Mouse (Mus musculus): ENCODE data around the gene Ghrh. TPM values are rescaled to one million over a fixed set of nuclear protein-coding genes. Genes with fewer than 3 reads are reported as not detected.

The Ghrh gene
- total and polyA plus RNA-seq, 3 experiments, result not detected

DNA sequence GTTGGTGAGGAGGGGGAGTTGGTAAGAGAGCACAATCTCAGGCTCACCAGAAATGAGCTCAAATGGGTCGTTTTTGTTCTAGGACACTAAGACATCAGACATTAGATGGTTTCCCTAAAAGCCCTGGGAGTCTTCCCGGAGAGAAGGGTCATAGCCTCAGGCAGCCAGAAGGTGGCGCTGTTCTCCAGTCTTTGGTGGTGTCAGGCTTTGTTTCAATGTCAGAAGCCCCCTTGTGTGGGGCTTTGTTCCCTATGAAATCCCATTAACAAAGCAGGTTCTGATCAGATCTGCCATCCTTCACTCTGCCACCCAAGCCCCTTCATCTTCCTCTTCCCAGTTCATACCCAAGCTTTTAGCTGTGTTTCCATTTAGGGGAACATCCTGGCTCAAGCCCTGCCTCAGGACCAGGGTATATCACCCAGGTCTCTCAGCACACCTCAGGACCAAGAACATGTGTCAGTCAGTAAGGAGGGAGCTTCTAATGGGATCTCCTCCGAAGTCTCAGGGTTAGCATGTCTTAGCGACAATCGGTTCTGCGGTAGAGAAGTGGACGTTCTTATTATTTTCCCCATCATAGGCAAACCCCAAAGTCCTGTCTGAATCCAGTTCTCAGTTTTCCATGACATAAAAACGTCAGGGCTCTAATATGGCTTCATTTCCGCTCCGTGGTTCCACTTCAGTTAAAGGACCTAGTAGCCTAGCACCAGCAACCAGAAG is 5.6 kb downstream of the Ghrh start (continued):
- no peak for TF ChIP-seq MEF2A (IDR thresholded peaks at IDR 0.05; ENCODE audit: extremely low read depth, insufficient replicate concordance, low read depth, low read length, poor library complexity, severe bottlenecking)

DNA sequence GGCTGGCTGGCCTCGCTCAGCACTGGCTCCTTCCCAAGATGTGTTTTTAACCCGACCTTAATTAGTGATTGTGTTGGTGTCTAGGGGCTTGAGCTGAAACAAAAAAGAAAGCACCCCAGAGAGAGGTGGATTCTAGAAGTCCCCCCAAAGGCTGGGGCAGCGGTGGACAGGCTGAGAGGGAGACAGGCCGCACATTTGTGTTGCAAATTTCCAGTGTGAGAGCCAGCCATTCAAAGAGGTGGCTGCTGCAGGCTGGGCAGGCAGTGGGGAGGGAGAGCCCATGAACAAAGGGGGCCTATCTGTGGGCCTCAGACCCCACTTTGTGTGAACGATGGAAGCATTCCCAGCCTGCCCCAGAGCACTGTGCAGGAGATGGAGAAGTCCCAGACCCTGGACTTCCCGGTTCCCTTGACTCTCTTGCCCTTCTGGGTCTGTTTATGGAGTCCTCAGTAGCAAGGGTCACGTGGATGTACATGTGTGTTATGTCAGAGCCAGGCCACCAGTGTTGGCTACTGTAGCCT is 7.0 kb downstream of the Ghrh start:
- no peak overlapping the region for H3K4me3 ChIP-seq (ENCODE audit: control insufficient read depth in 1 of 2, insufficient read depth in 1 of 2, low read depth in 2 of 2, low read length in 2 of 2)
- no peaks in the 10 kb centered on the region for H3K36me3 ChIP-seq (ENCODE audit: control insufficient read depth in 1 of 2, insufficient read depth in 2 of 2, low read length in 2 of 2)
- DNase-seq (ENCODE audit: low read depth, low spot score), result no peak
- H3K4me1 ChIP-seq (ENCODE audit: control insufficient read depth in 1 of 2, insufficient read depth in 2 of 2, low read length in 2 of 2), result no peaks in the 10 kb centered on the region
- no peak overlapping the region for H3K9ac ChIP-seq (ENCODE audit: control insufficient read depth, low read depth, low read length, poor library complexity, severe bottlenecking)
- no peaks in the 10 kb centered on the region for H3K79me2 ChIP-seq (ENCODE audit: control insufficient read depth, insufficient read depth, low read length, poor library complexity)
- H3K27ac ChIP-seq (ENCODE audit: control insufficient read depth, low read depth, low read length), result no peak overlapping the region
- TF ChIP-seq NRF1 (IDR thresholded peaks at IDR 0.05; ENCODE audit: insufficient read depth, low read depth, low read length, poor library complexity, severe bottlenecking) (no peak), RAD21 (IDR thresholded peaks at IDR 0.05; ENCODE audit: low read depth, low read length) (no peak)
- H3K27me3 ChIP-seq (ENCODE audit: control insufficient read depth in 1 of 2, insufficient read depth in 2 of 2, low read length in 2 of 2), result peaks cover 0 to 2% of the 10 kb centered on the region in 2 experiments; a peak in 2 of 4 replicates
- no peaks in the 10 kb centered on the region for H3K9me3 ChIP-seq (replicated peaks; ENCODE audit: insufficient read depth, low read length)

DNA sequence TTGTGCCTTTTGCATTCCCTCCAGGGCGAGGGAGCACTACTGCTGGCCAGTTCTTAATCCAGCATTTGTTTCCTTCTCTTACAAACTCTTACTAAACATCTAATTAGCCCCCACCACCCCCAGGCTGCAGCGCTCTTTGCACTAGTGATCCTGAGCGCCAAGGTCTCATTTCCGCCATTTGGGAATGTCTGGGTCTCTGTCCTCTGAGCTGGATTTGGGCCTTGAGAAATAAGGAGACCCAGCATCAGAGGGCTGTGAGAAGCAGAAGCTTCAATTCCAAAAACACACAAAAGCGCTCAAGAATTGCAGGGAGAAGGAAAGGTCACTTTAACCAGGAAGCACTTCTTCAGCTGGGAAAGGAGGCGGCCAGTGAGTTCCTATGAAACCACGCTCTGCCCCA is 7.8 kb downstream of the Ghrh start:
- H3K36me3 ChIP-seq (ENCODE audit: control insufficient read depth in 1 of 2, insufficient read depth in 2 of 2, low read length in 2 of 2), result no peaks in the 10 kb centered on the region
- no peaks in the 10 kb centered on the region for H3K79me2 ChIP-seq (ENCODE audit: control insufficient read depth, insufficient read depth, low read length, poor library complexity)
- H3K27ac ChIP-seq (ENCODE audit: control insufficient read depth, low read depth, low read length), result no peak overlapping the region
- H3K9ac ChIP-seq (ENCODE audit: control insufficient read depth, low read depth, low read length, poor library complexity, severe bottlenecking), result no peak overlapping the region
- H3K9me3 ChIP-seq (replicated peaks; ENCODE audit: insufficient read depth, low read length), result no peaks in the 10 kb centered on the region
- H3K4me3 ChIP-seq (ENCODE audit: control insufficient read depth in 1 of 2, insufficient read depth in 1 of 2, low read depth in 2 of 2, low read length in 2 of 2), result no peak overlapping the region
- DNase-seq (ENCODE audit: low read depth, low spot score), result no peak
- peaks cover 0 to under 1% of the 10 kb centered on the region in 2 experiments; a peak in 2 of 4 replicates for H3K27me3 ChIP-seq (ENCODE audit: control insufficient read depth in 1 of 2, insufficient read depth in 2 of 2, low read length in 2 of 2)
- TF ChIP-seq RAD21 (IDR thresholded peaks at IDR 0.05; ENCODE audit: low read depth, low read length) (no peak), UBTF (IDR thresholded peaks at IDR 0.05; ENCODE audit: borderline replicate concordance, insufficient read depth, low read depth, low read length) (no peak), GATA1 (IDR thresholded peaks at IDR 0.05; ENCODE audit: low read depth, low read length) (no peak), MAFK (IDR thresholded peaks at IDR 0.05; ENCODE audit: borderline replicate concordance, low read depth, low read length) (no peak), BHLHE40 (IDR thresholded peaks at IDR 0.05; ENCODE audit: borderline replicate concordance, low read depth, low read length) (no peak), MXI1 (IDR thresholded peaks at IDR 0.05; ENCODE audit: low read depth, low read length) (no peak), POLR2AphosphoS5 (IDR thresholded peaks at IDR 0.05; ENCODE audit: borderline replicate concordance, low read depth, low read length) (no peak), ZMIZ1 (IDR thresholded peaks at IDR 0.05; ENCODE audit: low read depth, low read length) (no peak), ZKSCAN1 (IDR thresholded peaks at IDR 0.05; ENCODE audit: low read depth, low read length) (no peak), MAZ (IDR thresholded peaks at IDR 0.05; ENCODE audit: low read depth, low read length) (no peak), SIN3A (IDR thresholded peaks at IDR 0.05; ENCODE audit: low read length) (no peak), CHD1 (IDR thresholded peaks at IDR 0.05; ENCODE audit: low read depth, low read length) (no peak), ETS1 (IDR thresholded peaks at IDR 0.05; ENCODE audit: low read depth, low read length) (no peak), USF2 (IDR thresholded peaks at IDR 0.05; ENCODE audit: borderline replicate concordance in 1 of 2, insufficient read depth in 1 of 2, low read depth in 1 of 2, low read length in 2 of 2) (no peak), POLR2AphosphoS2 (IDR thresholded peaks at IDR 0.05; ENCODE audit: low read length) (no peak), MEF2A (IDR thresholded peaks at IDR 0.05; ENCODE audit: extremely low read depth, insufficient replicate concordance, low read depth, low read length, poor library complexity, severe bottlenecking) (no peak)
- H3K4me1 ChIP-seq (ENCODE audit: control insufficient read depth in 1 of 2, insufficient read depth in 2 of 2, low read length in 2 of 2), result no peaks in the 10 kb centered on the region
